Mouse (Mus musculus): ENCODE results near the gene Dolpp1. TPM values are rescaled to one million over a fixed set of nuclear protein-coding genes. Genes with fewer than 3 reads are reported as not detected.

The Dolpp1 gene
- polyA plus RNA-seq, 1 experiment: 2.2 TPM

DNA sequence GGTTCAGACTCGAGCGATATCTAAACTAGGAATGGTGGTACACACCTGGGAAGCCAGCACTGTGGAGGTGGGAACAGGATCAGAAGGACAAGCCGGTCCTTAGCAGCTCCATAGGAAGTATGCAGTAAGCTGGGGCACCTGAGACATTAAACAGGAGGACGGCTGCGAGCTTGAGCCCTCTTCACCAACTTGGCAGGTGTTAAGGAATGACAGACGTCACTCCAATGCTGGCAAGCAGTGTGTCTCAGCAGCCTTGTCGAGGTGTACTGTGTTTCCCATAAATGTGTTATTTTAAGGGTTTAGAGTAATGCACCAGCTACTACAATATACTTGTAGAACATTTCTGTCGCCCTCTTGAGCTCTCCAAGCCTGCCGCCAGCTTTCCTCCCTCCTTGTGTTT lies 5.1 kb upstream of the Dolpp1 start:
- no peak overlapping the region for H3K4me3 ChIP-seq (replicated peaks)
- peaks cover 39% of the 10 kb centered on the region for H3K36me3 ChIP-seq (ENCODE audit: control insufficient read depth)
- TF ChIP-seq GATA1 (IDR thresholded peaks at IDR 0.05; ENCODE audit: low read length): no peak
- TF ChIP-seq TAL1 (IDR thresholded peaks at IDR 0.05; ENCODE audit: low read length): no peak
- H3K27me3 ChIP-seq (ENCODE audit: control insufficient read depth): no peaks in the 10 kb centered on the region
- peaks cover 42% of the 10 kb centered on the region for H3K4me1 ChIP-seq (ENCODE audit: control insufficient read depth)
- peaks cover 5% of the 10 kb centered on the region; the same call in 1 of the 2 replicates for H3K9me3 ChIP-seq (ENCODE audit: control insufficient read depth, low read length)

DNA sequence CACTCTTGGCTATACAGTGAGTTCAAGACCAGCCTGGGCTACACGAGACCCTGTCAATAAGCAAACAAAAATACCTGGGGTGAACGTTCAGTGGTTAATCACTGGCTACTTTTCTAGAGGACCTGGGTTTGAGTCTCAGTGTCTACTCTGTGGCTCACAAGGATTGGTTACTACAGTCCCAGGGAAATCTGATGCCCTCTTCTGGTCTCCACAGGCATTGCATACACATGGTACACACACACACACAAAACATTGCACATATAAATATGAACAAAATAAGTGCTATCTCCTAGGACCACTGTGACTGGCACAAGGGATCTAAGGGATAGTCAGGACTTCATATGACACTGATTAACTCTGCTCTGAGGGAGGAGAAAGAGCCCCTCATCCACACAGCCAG lies 3.1 kb upstream of the Dolpp1 start:
- Histone ChIP-seq H3K4me3 (replicated peaks) (no peak overlapping the region), H3K27me3 (ENCODE audit: control insufficient read depth) (no peaks in the 10 kb centered on the region), H3K36me3 (ENCODE audit: control insufficient read depth) (peaks cover 23% of the 10 kb centered on the region), H3K4me1 (ENCODE audit: control insufficient read depth) (peaks cover 42% of the 10 kb centered on the region), H3K9me3 (ENCODE audit: control insufficient read depth, low read length) (peaks cover 5% of the 10 kb centered on the region; the same call in 1 of the 2 replicates)
- no peak for TF ChIP-seq GATA1 (IDR thresholded peaks at IDR 0.05; ENCODE audit: low read length)
- no peak for TF ChIP-seq TAL1 (IDR thresholded peaks at IDR 0.05; ENCODE audit: low read length)

DNA sequence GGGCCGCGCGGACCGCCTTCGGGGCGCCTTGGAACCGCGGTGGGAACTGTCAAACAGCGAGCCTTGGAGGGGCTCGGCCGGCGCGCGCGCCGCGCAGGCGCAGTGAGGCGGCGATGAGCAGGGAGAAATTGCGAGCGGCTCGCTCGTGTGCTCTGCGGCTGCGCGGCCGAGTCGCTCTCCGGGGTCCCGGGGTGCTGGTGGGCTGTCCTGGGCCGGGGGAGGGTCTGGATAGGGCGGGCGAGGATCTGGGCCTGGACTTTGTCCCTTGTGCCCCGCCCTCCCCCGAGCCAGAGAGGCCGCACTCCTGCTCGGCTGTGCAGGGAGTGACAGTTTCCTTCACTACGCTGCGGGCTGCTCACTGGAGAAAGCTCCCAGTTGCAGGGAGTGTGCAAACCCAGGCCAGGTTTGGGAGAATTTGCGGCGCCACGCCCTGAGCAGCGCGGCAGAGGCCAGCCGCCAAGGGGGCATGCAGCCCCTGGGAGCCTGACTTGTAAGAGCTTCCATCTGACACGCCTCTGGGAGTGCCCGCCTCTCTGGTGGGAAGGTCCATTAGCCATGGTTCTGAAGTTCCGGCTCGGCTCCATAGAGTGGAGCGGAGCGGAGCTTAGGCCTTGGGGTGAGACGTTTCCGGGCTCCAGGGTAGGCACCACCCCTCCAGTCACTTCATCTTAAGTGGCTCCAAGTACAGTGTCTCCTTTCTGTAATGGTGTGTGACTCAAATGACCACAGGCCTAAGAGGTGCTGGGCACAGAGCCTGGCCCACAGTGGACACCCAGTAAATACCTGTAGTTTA lies 719 bp downstream of the Dolpp1 start:
- TF ChIP-seq TAL1 (IDR thresholded peaks at IDR 0.05; ENCODE audit: low read length): no peak
- TF ChIP-seq GATA1 (IDR thresholded peaks at IDR 0.05; ENCODE audit: low read length): no peak
- no peaks in the 10 kb centered on the region for H3K27me3 ChIP-seq (ENCODE audit: control insufficient read depth)
- peaks cover 38% of the 10 kb centered on the region for H3K4me1 ChIP-seq (ENCODE audit: control insufficient read depth)
- peaks cover 5% of the 10 kb centered on the region; the same call in 1 of the 2 replicates for H3K9me3 ChIP-seq (ENCODE audit: control insufficient read depth, low read length)
- H3K36me3 ChIP-seq (ENCODE audit: control insufficient read depth): peaks cover 40% of the 10 kb centered on the region
- peak overlapping the region; percentile 80 for H3K4me3 ChIP-seq (replicated peaks)

DNA sequence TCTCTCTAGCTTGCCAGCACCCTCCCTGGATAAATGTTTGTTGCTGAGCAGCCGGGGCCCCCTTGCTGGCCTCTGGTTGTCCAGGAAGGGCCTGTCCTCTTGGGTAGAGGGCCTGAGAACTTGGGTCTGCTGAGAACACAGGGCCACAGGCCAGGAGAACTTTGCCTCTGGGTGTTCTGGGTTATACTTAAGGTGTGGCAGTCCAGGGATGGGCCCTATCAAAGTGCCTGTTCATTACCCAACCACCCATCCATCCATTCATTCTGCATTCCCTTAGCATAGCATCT lies 1.3 kb downstream of the Dolpp1 start:
- TF ChIP-seq GATA1 (IDR thresholded peaks at IDR 0.05; ENCODE audit: low read length) (no peak), TAL1 (IDR thresholded peaks at IDR 0.05; ENCODE audit: low read length) (no peak)
- Histone ChIP-seq H3K4me3 (replicated peaks) (peak overlapping the region; percentile 80), H3K9me3 (ENCODE audit: control insufficient read depth, low read length) (peaks cover 5% of the 10 kb centered on the region; the same call in 1 of the 2 replicates), H3K27me3 (ENCODE audit: control insufficient read depth) (no peaks in the 10 kb centered on the region), H3K36me3 (ENCODE audit: control insufficient read depth) (peaks cover 45% of the 10 kb centered on the region), H3K4me1 (ENCODE audit: control insufficient read depth) (peaks cover 38% of the 10 kb centered on the region)

DNA sequence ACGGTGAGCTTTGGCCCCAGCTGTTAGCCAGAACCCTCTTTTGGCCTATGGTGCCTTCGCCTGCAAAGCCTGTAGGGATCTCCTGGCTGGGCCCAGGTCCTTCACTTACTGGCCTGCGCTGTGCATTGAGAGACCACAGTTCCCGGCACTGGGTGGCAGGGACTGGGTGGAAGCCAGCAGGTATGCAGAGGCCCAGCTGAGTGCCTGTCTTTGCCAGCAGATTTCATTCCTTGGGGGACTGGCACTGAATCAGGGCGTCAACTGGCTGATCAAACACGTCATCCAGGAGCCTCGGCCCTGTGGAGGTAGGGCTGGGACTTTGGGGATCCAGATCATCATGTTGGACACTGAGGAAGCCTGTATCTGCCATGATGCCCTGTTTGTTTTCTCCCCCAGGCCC lies 3.7 kb downstream of the Dolpp1 start:
- H3K9me3 ChIP-seq (ENCODE audit: control insufficient read depth, low read length): no peaks in the 10 kb centered on the region
- peaks cover 38% of the 10 kb centered on the region for H3K4me1 ChIP-seq (ENCODE audit: control insufficient read depth)
- peaks cover 70% of the 10 kb centered on the region for H3K36me3 ChIP-seq (ENCODE audit: control insufficient read depth)
- no peak for TF ChIP-seq TAL1 (IDR thresholded peaks at IDR 0.05; ENCODE audit: low read length)
- no peak for TF ChIP-seq GATA1 (IDR thresholded peaks at IDR 0.05; ENCODE audit: low read length)
- no peak overlapping the region for H3K4me3 ChIP-seq (replicated peaks)
- H3K27me3 ChIP-seq (ENCODE audit: control insufficient read depth): no peaks in the 10 kb centered on the region

DNA sequence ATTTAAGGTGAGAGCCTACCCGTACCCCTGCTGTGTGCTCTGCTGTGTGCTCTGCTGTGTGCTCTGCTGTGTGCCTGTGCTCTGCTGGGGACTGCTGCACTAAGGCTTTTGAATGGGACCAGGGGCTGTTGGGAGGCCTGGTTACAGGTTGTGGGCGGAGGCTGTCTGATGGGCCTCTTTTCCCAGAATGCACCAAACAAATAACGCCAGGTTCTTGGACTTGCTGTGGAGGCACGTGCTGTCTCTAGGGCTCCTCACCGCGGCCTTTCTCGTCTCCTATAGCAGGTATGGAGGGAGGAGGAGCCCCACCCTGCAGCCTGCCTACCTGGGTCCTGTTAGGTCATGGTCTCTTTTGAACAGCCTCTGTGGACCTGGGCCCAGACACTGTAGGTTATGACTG lies 4.2 kb downstream of the Dolpp1 start:
- no peak overlapping the region for H3K4me3 ChIP-seq (replicated peaks)
- no peaks in the 10 kb centered on the region for H3K27me3 ChIP-seq (ENCODE audit: control insufficient read depth)
- peaks cover 74% of the 10 kb centered on the region for H3K36me3 ChIP-seq (ENCODE audit: control insufficient read depth)
- no peak for TF ChIP-seq GATA1 (IDR thresholded peaks at IDR 0.05; ENCODE audit: low read length)
- TF ChIP-seq TAL1 (IDR thresholded peaks at IDR 0.05; ENCODE audit: low read length): no peak
- no peaks in the 10 kb centered on the region for H3K9me3 ChIP-seq (ENCODE audit: control insufficient read depth, low read length)
- peaks cover 36% of the 10 kb centered on the region for H3K4me1 ChIP-seq (ENCODE audit: control insufficient read depth)

DNA sequence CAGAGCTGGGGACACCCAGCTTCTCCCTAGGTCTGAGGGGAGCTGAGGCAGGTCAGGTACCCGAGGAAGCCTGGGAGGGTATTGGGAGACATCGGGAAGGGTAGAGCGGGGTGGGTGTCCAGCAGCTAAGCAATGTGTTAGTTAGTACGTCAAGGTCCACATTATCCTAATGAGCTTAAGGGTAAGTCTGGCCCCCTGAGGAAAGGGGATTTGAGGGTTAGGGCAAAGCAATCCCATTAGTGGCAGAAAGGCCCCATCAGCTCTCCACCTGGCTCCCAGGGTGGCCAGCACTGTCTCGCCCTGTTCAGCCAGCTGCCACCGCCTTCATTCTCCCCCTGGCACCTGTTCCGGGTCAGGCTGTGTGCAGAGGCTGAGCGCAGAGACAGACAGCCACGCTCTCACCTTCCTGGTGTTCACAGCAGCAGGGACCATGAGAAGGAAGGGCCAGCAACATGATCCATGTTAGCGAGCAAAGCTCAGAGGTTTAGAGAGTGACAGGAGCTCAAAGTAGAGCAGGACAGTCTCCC lies 6.0 kb downstream of the Dolpp1 start:
- H3K4me3 ChIP-seq (replicated peaks): no peak overlapping the region
- peaks cover 93% of the 10 kb centered on the region for H3K36me3 ChIP-seq (ENCODE audit: control insufficient read depth)
- TF ChIP-seq TAL1 (IDR thresholded peaks at IDR 0.05; ENCODE audit: low read length) (no peak), GATA1 (IDR thresholded peaks at IDR 0.05; ENCODE audit: low read length) (no peak)
- H3K4me1 ChIP-seq (ENCODE audit: control insufficient read depth): peaks cover 21% of the 10 kb centered on the region
- no peaks in the 10 kb centered on the region for H3K27me3 ChIP-seq (ENCODE audit: control insufficient read depth)
- H3K9me3 ChIP-seq (ENCODE audit: control insufficient read depth, low read length): no peaks in the 10 kb centered on the region

DNA sequence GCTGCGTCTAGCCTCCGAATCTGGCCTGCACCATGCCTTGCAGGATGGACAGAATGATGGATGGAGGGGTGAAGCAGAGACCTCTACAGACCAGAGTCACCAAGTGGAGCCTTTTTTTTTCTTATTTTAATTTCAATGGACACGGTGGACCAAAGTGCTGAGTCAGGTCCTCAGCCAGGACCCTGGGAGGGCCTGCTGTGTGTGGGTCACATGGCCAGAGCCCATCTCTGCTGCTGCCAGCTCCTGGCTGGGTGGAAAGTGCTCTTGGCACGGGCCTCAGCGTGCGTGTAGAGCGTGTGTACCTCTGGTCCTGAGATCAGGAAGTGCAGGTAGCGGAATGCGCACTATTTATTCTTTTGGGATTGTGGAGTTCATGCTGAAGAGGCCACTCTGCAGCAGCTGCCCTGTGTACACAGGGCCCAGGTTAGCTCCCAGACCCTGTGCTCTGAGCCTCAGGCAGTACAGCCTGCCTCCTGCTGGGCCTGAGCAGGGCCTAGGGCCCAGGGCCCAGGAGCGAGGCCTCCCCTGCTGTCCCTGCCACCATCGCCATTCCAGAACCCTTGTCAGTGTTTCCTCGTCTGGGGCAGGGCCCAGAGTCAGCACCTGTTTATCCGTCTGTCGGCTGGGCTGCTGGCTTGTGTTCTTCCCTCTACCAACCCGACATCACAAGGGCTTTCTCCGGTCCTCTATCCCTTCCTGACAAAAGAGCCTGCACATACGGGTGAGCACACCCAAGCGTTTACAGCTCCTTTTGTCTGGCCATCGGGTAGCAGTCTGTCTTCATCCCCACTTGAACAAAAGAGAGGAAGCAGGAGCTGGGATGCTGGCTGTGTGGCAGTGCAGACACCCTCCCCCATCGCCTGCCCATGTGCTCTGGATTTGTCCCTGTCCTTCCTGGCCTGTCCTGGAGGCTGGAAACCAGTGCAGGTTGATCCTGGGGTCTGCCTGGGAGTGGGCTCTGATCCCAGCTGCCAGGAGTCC lies 7.4 kb downstream of the Dolpp1 start:
- TF ChIP-seq TAL1 (IDR thresholded peaks at IDR 0.05; ENCODE audit: low read length): no peak
- TF ChIP-seq GATA1 (IDR thresholded peaks at IDR 0.05; ENCODE audit: low read length): no peak

DNA sequence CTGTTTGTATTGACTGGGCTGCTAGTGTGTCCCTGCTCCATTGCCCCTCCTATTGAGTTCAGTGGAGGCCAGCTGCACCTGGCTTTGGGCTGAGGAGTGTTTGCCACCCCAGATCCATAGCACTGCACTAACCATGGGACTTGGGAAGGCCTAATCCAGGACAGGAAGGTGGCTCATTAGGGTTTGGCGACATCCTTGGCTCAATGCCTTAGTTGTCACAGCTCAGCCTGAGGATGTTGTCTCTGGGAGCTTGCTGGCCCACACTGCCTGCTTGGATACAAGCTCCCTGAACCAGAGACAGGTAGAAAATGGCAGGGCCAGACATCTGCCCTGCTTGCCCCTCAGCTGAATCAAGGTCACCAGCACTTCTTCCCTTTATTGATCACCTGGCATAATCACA lies 9.5 kb downstream of the Dolpp1 start:
- Histone ChIP-seq H3K27me3 (ENCODE audit: control insufficient read depth) (no peaks in the 10 kb centered on the region), H3K36me3 (ENCODE audit: control insufficient read depth) (peaks cover 100% of the 10 kb centered on the region), H3K9me3 (ENCODE audit: control insufficient read depth, low read length) (no peaks in the 10 kb centered on the region), H3K4me1 (ENCODE audit: control insufficient read depth) (no peaks in the 10 kb centered on the region), H3K4me3 (replicated peaks) (no peak overlapping the region)
- TF ChIP-seq GATA1 (IDR thresholded peaks at IDR 0.05; ENCODE audit: low read length): no peak
- no peak for TF ChIP-seq TAL1 (IDR thresholded peaks at IDR 0.05; ENCODE audit: low read length)

More for the DNA sequence above, 7.4 kb downstream of the Dolpp1 start:
- Histone ChIP-seq H3K9me3 (ENCODE audit: control insufficient read depth, low read length) (no peaks in the 10 kb centered on the region), H3K4me1 (ENCODE audit: control insufficient read depth) (peaks cover 9% of the 10 kb centered on the region), H3K27me3 (ENCODE audit: control insufficient read depth) (no peaks in the 10 kb centered on the region), H3K4me3 (replicated peaks) (no peak overlapping the region), H3K36me3 (ENCODE audit: control insufficient read depth) (peaks cover 99% of the 10 kb centered on the region)
